Mouse (Mus musculus) urinary bladder, postnatal 36 days (tissue): ENCODE results near the gene Slfn4.
"Not testable (repeated sequence)": the region's sequence is repeated elsewhere in the genome, so short reads cannot be mapped to it uniquely, and the experiment has no call there.

ENCODE experiments used
- DNase-seq, 2 experiments: peaks; one replicate each; pipeline ENCODE4 v3.0.0; 2022; ENCODE audit warnings: low spot score in 2 of 2, mixed read lengths in 1 of 2

The Slfn4 gene

DNA sequence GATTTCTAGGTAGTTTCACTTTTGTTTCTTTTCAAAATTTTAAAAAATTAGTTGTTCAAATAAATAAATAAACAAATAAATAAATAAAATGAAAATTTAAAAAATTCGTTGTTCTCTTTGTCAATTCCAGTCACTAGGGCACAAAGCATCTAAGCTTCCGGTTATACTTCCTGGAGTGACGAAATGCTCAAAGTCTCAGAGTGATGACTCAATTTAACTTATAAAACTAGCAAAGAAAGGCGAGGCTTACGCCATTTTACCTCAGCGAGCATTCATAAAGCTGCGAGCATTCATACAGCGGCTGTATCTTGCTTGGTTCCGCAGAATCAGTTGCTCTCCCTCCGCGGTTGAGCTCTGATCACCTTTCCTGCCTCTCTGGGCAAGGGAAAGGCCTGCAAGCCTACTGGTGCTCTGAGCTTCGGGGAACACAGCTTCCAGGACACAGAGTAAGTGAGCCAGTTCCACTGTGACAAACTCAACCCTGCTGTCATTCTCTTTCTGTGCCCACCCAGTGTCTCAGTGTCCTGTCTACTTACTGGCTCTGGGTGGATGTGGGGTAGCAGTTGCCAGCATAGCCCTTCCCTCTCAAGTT lies at the start of gene Slfn4:
Slfn4 (plus strand) TSS at position 239 of the 592 bp plus-strand sequence.
- DNase-seq, result no peak

DNA sequence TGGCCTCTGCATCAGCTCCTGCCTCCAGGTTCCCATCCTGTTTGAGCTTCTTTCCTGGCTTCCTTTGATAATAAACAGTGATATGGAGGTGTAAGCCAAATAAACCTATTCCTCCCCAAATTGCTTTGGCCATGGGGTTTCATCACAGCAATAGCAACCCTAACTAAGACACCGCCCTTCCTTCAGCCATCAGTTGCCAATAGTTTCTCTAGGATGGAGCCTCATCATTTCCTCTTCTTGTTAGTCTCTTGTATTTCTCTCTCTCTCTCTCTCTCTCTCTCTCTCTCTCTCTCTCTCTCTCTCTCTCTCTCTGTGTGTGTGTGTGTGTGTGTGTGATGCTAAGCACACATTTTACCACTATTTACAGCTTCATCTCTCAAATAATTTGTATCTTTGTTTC lies 49.4 kb upstream of the Slfn4 start:
- DNase-seq, result not testable (repeated sequence)

DNA sequence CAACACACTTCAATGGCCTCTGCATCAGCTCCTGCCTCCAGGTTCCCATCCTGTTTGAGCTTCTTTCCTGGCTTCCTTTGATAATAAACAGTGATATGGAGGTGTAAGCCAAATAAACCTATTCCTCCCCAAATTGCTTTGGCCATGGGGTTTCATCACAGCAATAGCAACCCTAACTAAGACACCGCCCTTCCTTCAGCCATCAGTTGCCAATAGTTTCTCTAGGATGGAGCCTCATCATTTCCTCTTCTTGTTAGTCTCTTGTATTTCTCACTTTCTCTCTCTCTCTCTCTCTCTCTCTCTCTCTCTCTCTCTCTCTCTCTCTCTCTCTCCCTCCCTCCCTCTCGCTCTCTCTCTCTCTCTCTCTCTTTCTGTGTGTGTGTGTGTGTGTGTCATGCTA lies 37.7 kb upstream of the Slfn4 start:
- not testable (repeated sequence) for DNase-seq

DNA sequence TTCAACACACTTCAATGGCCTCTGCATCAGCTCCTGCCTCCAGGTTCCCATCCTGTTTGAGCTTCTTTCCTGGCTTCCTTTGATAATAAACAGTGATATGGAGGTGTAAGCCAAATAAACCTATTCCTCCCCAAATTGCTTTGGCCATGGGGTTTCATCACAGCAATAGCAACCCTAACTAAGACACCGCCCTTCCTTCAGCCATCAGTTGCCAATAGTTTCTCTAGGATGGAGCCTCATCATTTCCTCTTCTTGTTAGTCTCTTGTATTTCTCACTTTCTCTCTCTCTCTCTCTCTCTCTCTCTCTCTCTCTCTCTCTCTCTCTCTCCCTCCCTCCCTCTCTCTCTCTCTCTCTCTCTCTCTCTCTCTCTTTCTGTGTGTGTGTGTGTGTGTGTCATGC lies 26.0 kb upstream of the Slfn4 start:
- DNase-seq, result not testable (repeated sequence)

DNA sequence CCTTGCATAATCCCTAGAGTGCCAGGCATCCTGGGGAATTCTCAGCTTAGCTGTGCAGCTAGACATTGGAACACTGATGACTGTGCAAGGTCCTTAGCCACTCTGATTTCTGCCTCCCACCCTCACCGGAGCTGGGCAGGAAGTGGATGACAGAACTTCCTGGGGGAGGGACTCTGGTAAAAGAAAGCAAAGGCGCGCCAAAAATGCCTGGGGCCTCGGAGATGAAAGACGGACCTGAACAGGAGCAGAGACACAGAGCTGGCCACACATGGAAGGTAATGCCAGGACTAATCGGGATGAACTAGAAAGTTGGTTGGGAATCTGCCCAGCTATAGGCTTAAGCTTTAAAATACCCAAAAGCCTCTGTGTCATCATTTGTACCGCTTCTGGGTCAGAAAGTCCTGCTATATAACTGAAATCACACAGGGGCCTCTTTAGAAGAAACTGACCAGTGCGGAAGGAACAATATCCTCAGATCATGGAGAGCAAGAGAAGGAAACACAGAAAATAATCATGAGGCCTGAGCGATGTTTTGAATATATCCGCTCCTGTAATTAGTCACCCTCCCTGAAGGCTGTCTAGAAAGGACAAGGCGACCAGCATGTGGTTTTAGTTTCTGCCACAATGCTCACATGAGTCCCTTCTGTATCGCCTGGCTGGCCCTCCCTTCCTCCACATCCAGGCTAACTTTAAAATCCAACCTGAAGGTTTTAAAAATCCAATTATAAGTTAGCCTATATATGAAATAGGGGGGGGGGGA lies 16.3 kb downstream of the Slfn4 start, which contains the start of gene Slfn3:
Slfn3 (plus strand) TSS at position 197 of the 760 bp plus-strand sequence.
- DNase-seq, result peak; percentile 9 to 20

DNA sequence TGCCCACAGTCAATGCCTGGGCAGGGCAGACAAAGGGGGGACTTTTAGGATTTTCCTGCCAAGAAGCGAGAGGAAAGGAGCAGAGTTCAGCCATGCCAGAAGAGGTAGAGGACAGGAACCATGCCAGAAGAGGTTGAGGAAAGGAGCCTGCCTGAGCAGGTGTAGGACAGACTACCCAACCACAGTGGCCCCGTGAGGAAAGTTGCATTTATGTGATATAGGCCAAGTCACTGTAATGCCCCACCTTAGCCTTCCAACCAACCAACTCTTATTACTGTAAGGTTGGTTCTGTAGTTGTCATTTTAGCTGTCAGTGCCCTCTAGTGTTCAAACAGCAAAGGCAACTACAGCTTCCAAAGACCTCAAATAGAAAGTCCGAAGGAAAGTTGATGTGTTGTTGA lies 17.0 kb downstream of the Slfn4 start:
- DNase-seq, result no peak

DNA sequence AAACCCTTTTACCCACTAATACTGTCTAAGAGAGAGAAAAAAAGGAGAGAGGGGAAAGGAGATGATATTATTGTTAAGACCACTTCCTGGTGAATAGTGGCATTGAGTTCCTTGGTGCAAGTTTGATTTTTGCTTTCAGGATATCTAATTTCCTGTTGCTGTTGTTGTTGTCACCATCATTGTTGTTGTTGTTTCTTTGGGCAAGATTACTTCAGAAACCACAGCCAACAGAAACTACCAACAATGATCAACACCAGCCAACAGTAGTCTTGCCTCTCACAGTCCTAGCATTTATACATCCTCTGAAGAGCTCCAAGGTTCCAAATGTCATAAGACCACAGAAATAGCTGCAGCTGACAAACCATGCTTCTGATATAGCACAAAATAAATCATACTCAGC lies 30.0 kb downstream of the Slfn4 start:
- DNase-seq, result no peak

DNA sequence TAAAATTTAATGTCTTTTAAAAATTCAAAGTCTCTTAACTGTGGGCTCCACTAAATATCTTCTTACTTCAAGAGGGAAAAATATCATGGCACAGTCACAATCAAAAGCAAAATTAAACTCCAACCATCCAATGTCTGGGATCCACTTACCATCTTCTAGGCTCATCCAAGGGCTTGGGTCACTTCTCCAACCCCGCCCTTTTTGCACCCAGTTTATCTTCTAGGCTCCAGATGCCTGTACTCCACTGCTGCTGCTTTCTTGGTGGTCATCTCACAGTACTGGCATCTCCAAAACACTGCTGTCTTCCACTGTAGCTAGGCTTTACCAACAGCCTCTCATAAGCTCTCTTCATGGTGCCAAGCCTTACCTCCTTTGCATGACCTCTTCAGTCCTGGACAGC lies 41.1 kb downstream of the Slfn4 start:
- no peak for DNase-seq

DNA sequence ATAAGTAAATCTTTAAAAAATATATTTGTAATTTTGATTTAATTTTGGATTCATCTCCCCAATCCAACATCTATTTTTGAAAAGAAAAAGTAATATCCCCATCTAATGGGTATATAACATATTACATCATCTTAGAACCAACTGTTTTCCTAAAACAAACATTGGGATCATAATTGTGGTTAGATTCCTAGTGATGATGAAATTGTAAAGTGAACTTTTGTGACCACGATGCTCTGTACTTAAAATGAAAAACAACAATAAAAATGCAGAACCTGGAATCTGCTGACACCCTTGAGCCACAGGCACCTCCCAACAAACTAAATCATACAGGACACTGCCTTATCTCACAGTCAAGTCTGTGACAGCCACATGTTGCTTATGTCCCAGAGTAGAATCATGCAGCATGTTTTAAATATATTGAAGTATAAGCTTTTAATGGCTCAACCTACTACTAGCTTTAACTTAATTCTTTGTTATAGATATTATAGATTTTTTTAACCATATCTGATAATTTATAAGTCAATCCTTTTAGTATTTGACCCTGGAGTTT lies 46.4 kb downstream of the Slfn4 start:
- DNase-seq, result no peak

DNA sequence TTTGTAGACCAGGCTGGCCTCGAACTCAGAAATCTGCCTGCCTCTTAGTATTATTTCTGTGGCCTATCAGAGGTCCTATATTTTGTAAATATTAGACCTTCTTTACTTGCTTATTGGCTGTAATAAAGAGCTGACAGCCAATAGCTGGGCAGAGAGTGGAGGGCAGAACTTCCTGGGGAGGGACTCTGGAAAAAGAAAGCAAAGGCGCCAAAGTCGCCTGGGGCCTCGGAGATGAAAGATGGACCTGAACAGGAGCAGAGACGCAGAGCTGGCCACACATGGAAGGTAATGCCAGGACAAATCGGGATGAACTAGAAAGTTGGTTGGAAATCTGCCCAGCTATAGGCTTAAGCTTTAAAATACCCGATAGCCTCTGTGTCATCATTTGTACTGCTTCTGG lies 48.4 kb downstream of the Slfn4 start:
- DNase-seq, result no peak

DNA sequence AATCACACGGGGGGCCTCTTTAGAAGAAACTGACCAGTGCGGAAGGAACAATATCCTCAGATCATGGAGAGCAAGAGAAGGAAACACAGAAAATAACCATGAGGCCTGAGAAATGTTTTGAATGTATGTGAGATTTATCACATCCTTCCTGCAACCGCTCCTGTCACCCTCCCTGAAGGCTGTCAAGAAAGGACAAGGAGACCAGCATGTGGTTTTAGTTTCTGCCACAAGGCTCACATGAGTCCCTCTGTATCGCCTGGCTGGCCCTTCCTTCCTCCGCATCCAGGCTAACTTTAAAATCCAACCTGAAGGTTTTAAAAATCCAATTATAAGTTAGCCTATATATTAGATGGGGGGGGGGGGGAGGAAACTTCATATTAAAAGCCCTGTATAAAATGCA lies 48.8 kb downstream of the Slfn4 start:
- DNase-seq, result not testable (repeated sequence)

DNA sequence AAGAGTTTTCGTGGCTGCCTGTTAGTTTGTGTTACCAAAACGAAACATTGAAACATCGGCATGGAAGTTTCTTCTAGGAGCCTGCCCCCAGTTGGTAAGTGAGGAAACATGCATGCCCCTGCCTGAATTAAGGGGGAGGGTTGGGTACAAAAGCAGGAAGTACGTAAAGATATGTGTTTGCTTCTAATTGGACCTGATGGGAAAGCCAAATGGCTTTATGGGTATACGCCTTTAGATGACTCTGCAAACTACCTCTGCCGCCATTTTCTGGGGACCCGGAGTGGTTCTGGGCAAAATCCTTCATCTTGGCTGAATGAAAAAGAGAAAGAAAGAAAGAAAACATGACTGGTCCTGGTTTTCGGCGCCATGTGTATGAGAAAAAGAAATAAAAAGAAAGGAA lies 49.2 kb downstream of the Slfn4 start:
- DNase-seq, result no peak

DNA sequence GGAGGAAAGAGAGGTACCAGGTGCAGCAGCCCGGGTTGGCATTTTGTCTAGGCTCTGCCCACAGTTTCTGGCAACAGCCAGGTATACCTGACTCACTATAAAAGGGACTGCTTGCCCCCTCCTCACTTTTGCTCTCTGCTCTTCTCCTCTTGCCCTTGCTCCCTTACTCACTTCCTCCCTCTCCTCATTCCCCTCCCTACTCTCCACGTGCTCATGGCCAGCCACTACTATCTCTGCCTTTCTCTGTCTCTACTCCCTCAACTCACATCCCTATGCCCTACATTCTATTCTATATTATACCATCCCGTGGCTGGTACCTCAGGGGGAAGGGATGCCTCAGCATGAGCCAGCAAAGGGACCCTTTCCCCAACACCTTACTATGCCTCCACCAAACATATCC lies 49.8 kb downstream of the Slfn4 start:
- DNase-seq, result no peak

DNA sequence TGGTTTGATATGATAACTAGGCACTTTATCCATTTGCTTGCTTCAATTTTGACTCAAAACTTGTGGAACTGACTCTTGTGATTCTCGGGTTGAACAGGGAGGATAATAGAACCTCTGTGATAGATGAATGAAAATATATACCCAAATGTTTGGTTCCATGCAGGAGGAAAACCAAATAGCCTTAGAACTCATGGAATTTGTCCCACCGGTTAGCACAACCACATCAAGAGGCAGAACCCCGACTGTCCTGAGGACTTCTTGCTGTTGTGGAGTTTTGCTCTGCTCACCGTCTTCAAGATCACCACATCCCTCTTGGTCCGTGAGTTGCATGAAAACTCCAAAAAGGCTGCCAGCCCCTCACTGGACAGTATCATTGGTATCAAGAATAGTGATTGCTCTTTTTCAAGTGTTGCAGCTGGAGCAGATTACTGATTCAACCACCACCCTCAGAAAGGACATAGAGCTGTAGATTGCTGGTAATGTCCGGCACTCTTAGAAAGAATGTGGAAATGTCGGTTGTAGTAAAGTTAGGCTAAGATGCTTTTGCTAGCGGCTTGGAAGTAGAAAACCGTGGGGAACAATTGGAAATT lies 50.5 kb downstream of the Slfn4 start:
- no peak for DNase-seq

DNA sequence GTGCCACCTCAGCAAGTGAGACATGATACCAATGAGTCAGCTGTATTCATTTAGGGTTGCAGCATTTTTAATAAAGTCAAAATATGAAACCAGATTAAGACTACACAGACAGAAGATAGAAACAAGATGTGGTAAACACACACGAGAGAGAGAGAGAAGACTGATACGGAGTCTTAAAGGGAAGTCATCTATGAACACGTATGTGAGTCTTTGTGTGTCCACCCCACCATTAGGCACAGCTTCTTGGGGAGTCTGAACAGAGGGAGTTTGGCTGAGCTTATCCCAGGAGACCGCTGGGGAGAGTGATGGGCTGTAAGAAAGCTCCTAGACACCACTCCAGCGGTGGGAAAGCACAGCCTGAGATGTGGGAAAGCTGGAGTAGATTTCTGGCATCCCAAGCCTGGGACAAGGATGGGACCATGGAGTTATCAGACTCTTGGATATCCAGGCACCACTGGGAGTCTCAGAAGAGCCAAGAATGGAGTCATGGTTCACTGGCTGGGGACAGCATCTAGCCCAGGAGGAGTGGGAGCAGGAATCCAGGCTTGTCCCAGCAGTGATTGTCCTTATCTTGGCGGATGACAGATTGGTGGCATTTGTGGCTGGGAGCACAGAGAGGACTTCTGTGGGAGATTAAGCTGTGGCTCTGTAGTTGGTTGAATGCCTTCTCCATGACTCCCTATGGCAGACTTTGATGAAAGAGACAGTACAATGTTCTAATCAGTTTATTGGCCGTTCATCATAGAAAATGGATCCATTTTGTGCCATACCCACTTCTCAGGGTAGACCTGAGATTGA lies 53.1 kb downstream of the Slfn4 start:
- no peak for DNase-seq

DNA sequence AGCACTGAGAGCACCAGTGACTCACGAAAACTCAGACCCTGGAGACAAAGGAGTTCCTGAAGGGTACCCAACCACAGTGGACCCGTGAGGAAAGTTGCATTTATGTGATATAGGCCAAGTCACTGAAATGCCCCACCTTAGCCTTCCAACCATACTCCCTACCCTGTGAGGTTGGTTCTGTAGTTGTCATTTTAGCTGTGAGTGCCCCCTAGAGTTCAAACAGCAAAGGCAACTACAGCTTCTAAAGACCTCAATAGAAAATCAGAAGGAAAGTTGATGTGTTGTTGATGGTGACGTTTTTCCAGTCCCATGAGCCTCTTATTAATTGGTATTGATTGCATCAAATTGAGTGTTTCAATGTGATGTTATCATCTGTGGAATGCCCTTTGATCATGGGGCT lies 56.0 kb downstream of the Slfn4 start:
- no peak for DNase-seq

DNA sequence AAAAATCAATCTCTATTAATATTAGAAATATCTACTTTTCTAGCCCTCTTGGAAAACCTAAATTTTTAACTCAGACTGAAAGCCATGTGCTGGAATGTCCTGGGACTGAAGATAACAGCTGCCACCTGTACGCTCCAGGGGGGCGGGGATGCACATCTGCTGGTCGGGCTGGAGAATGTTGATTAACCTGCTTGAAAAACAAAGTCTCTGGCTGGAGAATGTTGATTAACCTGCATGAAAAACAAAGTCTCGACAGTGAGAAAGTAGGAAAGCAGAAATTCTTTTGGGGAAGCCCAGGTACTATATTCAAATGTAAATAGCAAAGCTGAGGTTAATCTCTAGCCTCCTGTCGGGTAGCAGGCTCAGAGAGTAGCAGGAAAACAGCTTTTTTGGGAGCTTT lies 58.6 kb downstream of the Slfn4 start:
- not testable (repeated sequence) for DNase-seq

DNA sequence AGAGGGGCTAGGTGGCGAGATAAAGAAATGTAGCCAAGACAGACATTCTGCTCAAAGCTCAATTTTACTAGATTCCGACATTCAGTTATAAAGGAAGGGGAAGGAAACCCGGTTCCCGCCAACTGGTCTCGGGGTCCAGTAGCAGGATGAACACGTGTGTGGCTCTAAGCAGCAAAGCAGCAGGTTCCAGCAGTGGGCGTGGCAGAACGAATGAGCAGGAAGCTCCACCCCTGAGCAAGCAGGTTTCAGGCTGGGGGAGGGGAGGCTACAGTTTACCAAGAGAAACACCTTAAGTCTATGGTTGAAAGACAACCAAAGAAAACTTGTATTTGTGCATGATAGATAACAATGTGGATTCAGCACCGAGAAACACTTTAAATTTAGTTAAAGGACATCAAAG lies 62.4 kb downstream of the Slfn4 start:
- DNase-seq, result not testable (repeated sequence)

DNA sequence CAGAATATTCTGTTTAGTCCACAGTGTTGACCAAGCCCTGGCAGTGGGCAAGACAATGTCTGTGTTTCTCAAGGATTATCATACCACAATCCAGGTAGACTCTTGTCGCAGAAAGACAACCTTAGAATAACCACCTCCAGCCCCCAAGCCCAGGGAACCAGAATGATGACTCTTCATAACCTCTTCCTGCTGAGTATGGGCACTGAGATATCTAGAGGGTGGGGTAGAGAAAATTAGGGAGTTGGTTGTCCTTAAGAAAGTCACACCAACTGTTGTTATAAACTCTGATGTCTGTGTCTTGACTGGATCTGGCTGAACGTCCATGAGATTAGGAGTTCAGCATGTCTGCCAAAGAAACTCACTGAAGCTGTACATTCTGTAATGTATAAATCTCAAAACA lies 63.4 kb downstream of the Slfn4 start:
- DNase-seq, result no peak

DNA sequence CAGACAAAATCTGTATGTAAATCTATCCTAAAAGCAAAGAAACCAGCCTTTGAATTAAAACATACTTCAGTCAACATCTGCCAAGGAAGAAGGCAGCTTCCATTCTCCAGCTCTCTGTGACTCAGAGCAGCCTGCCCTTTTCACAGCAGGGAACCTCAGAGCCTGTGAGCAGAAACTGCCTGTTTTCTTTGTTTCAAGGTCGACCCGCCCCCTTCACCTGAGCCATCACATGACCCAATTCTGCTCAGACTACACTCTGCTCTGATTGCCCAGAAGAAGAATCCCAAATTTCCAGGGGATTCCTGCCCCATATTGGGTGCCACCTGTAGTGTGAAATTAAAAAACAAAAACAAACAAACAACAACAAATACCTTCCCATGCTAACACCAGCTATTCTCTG lies 64.8 kb downstream of the Slfn4 start:
- DNase-seq, result no peak
